Mouse (Mus musculus) heart, embryonic 11.5 days (tissue): ENCODE data around the gene Slc25a19. TPM values are rescaled to one million over a fixed set of nuclear protein-coding genes. Genes with fewer than 3 reads are reported as not detected.

ENCODE experiments used
- ATAC-seq: fragments of 200-750 bp; cut with Nextera tagmentation; replicated peaks from 2 replicates; pipeline ENCODE4 v1.8.0; 2017; ENCODE audit warnings: moderate library complexity; ENCODE audit not compliant: insufficient number of reproducible peaks, low FRiP score, low TSS enrichment
- H3K27ac ChIP-seq: fragments of 300-500 bp; sonication (generic); 2 replicates; pipeline ENCODE4 v1.5.1; 2014; ENCODE audit warnings: mild to moderate bottlenecking, low read depth, low read length
- H3K27me3 ChIP-seq: fragments of 300-500 bp; sonication (generic); 2 replicates; pipeline ENCODE4 v1.6.1; 2014; ENCODE audit warnings: mild to moderate bottlenecking, low read length, mixed read lengths; ENCODE audit not compliant: control insufficient read depth, insufficient read depth
- H3K36me3 ChIP-seq: fragments of 300-500 bp; sonication (generic); 2 replicates; pipeline ENCODE4 v1.6.1; 2014; ENCODE audit warnings: mild to moderate bottlenecking, low read length, moderate library complexity, mixed read lengths; ENCODE audit not compliant: control insufficient read depth, insufficient read depth
- H3K4me1 ChIP-seq: fragments of 300-500 bp; sonication (generic); 2 replicates; pipeline ENCODE4 v1.6.1; 2014; ENCODE audit warnings: low read length; ENCODE audit not compliant: control insufficient read depth, insufficient read depth
- H3K4me2 ChIP-seq: fragments of 300-500 bp; sonication (generic); 2 replicates; pipeline ENCODE4 v1.6.1; 2014; ENCODE audit warnings: mild to moderate bottlenecking, moderate library complexity
- H3K4me3 ChIP-seq: fragments of 300-500 bp; sonication (generic); 2 replicates; pipeline ENCODE4 v1.5.1; 2014; ENCODE audit warnings: low read depth, low read length
- H3K9ac ChIP-seq: fragments of 300-500 bp; sonication (generic); 2 replicates; pipeline ENCODE4 v1.6.1; 2014; ENCODE audit warnings: mild to moderate bottlenecking, low read depth, low read length, moderate library complexity
- H3K9me3 ChIP-seq: fragments of 300-500 bp; sonication (generic); replicated peaks from 2 replicates; pipeline ENCODE4 v1.6.1; 2016; ENCODE audit warnings: low read length; ENCODE audit not compliant: control insufficient read depth
- WGBS: fragments of 180-500 bp; shearing (Covaris S2); extraction: QIAGEN DNeasy Blood & Tissue Kit; methylation state at CpG from one replicate; pipeline ENCODE4 v1.1.7; 2014; ENCODE audit not compliant: insufficient replicate concordance; 5-methylcytosine and 5-hydroxymethylcytosine counted together
- polyA plus RNA-seq: library from polyadenylated mRNA; unstranded; fragments of >200 nt; fragmentation: Nextera tagmentation; extraction: Ambion mirVana; gene quantifications from 2 replicates; pipeline ENCODE4 v1.2.1, GENCODE M21; 2014

Gene Slc25a19
- polyA plus RNA-seq, 1 experiment from 2014 or later = 35.7 TPM

- Histone ChIP-seq H3K4me1 (0 out of 2 replicates have a peak, but pooled peaks cover 4% of the 10 kb centered on the region), H3K9ac (no peak overlapping the region), H3K36me3 (no peaks in the 10 kb centered on the region), H3K4me3 (no peak overlapping the region), H3K27ac (no peak overlapping the region), H3K27me3 (no peaks in the 10 kb centered on the region), H3K4me2 (no peak overlapping the region; the same call in 1 of the 2 replicates), H3K9me3 (no peaks in the 10 kb centered on the region)
- 46% methylated on average over 16 of the region's 16 CpGs for WGBS
- ATAC-seq = no peak
Observed at GRCm38 (mm10) chr11:115630532-115631504, 2.7 kb upstream of the Slc25a19 start.

GRCm38 (mm10) chr11:115629734-115630531, 1.8 kb upstream of the Slc25a19 start:
- no peak overlapping the region for H3K9ac ChIP-seq
- no peaks in the 10 kb centered on the region for H3K36me3 ChIP-seq
- H3K4me2 ChIP-seq = no peak overlapping the region
- 0 out of 2 replicates have a peak, but pooled peaks cover 4% of the 10 kb centered on the region for H3K4me1 ChIP-seq
- no peaks in the 10 kb centered on the region for H3K9me3 ChIP-seq
- H3K4me3 ChIP-seq = no peak overlapping the region
- H3K27ac ChIP-seq = no peak overlapping the region
- H3K27me3 ChIP-seq = no peaks in the 10 kb centered on the region
- no peak for ATAC-seq
- 80% methylated on average over 13 of the region's 13 CpGs for WGBS

- 0 out of 2 replicates have a peak, but pooled peaks cover 4% of the 10 kb centered on the region for H3K4me1 ChIP-seq
- H3K9me3 ChIP-seq = no peaks in the 10 kb centered on the region
- peak overlapping the region; percentile 74 for H3K4me3 ChIP-seq
- WGBS = 52% methylated on average over 13 of the region's 13 CpGs
- no peak overlapping the region for H3K27ac ChIP-seq
- no peaks in the 10 kb centered on the region for H3K27me3 ChIP-seq
- 0 out of 2 replicates have a peak, but pooled peaks cover 2% of the 10 kb centered on the region for H3K36me3 ChIP-seq
- ATAC-seq = peak; percentile 23
- peak overlapping the region; percentile 83 for H3K4me2 ChIP-seq
- peak overlapping the region; percentile 30 for H3K9ac ChIP-seq
Observed at GRCm38 (mm10) chr11:115628465-115629101, 488 bp upstream of the Slc25a19 start.

- peak overlapping the region; percentile 80 for H3K9ac ChIP-seq
- no peak overlapping the region for H3K27ac ChIP-seq
- 49% methylated on average over 11 of the region's 11 CpGs for WGBS
- peak overlapping the region; percentile 74 for H3K4me3 ChIP-seq
- peak overlapping the region; percentile 83 for H3K4me2 ChIP-seq
- H3K27me3 ChIP-seq = no peaks in the 10 kb centered on the region
- 0 out of 2 replicates have a peak, but pooled peaks cover 4% of the 10 kb centered on the region for H3K4me1 ChIP-seq
- no peaks in the 10 kb centered on the region for H3K9me3 ChIP-seq
- no peak for ATAC-seq
- peaks cover 11% of the 10 kb centered on the region for H3K36me3 ChIP-seq
Observed at GRCm38 (mm10) chr11:115626824-115627616, 1.1 kb downstream of the Slc25a19 start.

- Histone ChIP-seq H3K4me1 (0 out of 2 replicates have a peak, but pooled peaks cover 4% of the 10 kb centered on the region), H3K4me2 (no peak overlapping the region), H3K27ac (no peak overlapping the region), H3K9ac (no peak overlapping the region), H3K4me3 (no peak overlapping the region), H3K27me3 (no peaks in the 10 kb centered on the region), H3K9me3 (no peaks in the 10 kb centered on the region), H3K36me3 (peaks cover 11% of the 10 kb centered on the region)
- ATAC-seq = no peak
- WGBS = 79% methylated on average over 9 of the region's 9 CpGs
Observed at GRCm38 (mm10) chr11:115625877-115626276, 2.2 kb downstream of the Slc25a19 start.

GRCm38 (mm10) chr11:115623487-115624070, 4.5 kb downstream of the Slc25a19 start:
- Histone ChIP-seq H3K36me3 (peaks cover 11% of the 10 kb centered on the region), H3K4me2 (no peak overlapping the region), H3K9ac (no peak overlapping the region), H3K27ac (no peak overlapping the region), H3K27me3 (no peaks in the 10 kb centered on the region), H3K9me3 (no peaks in the 10 kb centered on the region), H3K4me1 (0 out of 2 replicates have a peak, but pooled peaks cover 4% of the 10 kb centered on the region), H3K4me3 (no peak overlapping the region)
- 75% methylated on average over 9 of the region's 9 CpGs for WGBS
- no peak for ATAC-seq

- no peak overlapping the region for H3K9ac ChIP-seq
- no peak for ATAC-seq
- no peak overlapping the region for H3K4me3 ChIP-seq
- H3K36me3 ChIP-seq = peaks cover 18% of the 10 kb centered on the region
- H3K27ac ChIP-seq = no peak overlapping the region
- H3K4me2 ChIP-seq = no peak overlapping the region
- H3K27me3 ChIP-seq = no peaks in the 10 kb centered on the region
- peaks cover 2% of the 10 kb centered on the region; the same call in 1 of the 2 replicates for H3K4me1 ChIP-seq
- no peaks in the 10 kb centered on the region for H3K9me3 ChIP-seq
- 93% methylated on average over 7 of the region's 7 CpGs for WGBS
Observed at GRCm38 (mm10) chr11:115619949-115620348, 8.1 kb downstream of the Slc25a19 start.
